Mouse (Mus musculus): ENCODE data around the gene Spty2d1.
"Not testable (repeated sequence)": the region's sequence is repeated elsewhere in the genome, so short reads cannot be mapped to it uniquely, and the experiment has no call there.

The Spty2d1 gene

GRCm38 (mm10) chr7:46989387-46989786 lies 18.8 kb downstream of the Spty2d1 start:
- not testable (repeated sequence) for DNase-seq (ENCODE audit: low spot score in 2 of 2)

GRCm38 (mm10) chr7:46987073-46987472 lies 21.1 kb downstream of the Spty2d1 start:
- no peak for DNase-seq (ENCODE audit: low spot score in 2 of 2)

- no peak for DNase-seq (ENCODE audit: low spot score in 2 of 2)
Observed at GRCm38 (mm10) chr7:46986646-46987045, 21.6 kb downstream of the Spty2d1 start.

- DNase-seq (ENCODE audit: low spot score in 2 of 2), result no peak
Observed at GRCm38 (mm10) chr7:46985718-46986505, 22.3 kb downstream of the Spty2d1 start.

- no peak for DNase-seq (ENCODE audit: low spot score in 2 of 2)
Observed at GRCm38 (mm10) chr7:46983280-46983679, 24.9 kb downstream of the Spty2d1 start, which contains the start of gene Gm9999. Gene Gm9999, plus strand, starts transcription at chr7:46983580.

- DNase-seq (ENCODE audit: low spot score in 2 of 2), result no peak
Observed at GRCm38 (mm10) chr7:46975456-46975855, 32.8 kb downstream of the Spty2d1 start.

GRCm38 (mm10) chr7:46974648-46975047 lies 33.6 kb downstream of the Spty2d1 start:
- no peak for DNase-seq (ENCODE audit: low spot score in 2 of 2)

GRCm38 (mm10) chr7:46969898-46970297 lies 38.3 kb downstream of the Spty2d1 start:
- no peak for DNase-seq (ENCODE audit: low spot score in 2 of 2)

GRCm38 (mm10) chr7:46964070-46964469 lies 44.1 kb downstream of the Spty2d1 start:
- no peak for DNase-seq (ENCODE audit: low spot score in 2 of 2)

GRCm38 (mm10) chr7:46962806-46963618 lies 45.2 kb downstream of the Spty2d1 start:
- peak in 1 of 2 experiments; percentile 84 for DNase-seq (ENCODE audit: low spot score in 2 of 2)

- no peak for DNase-seq (ENCODE audit: low spot score in 2 of 2)
Observed at GRCm38 (mm10) chr7:46962132-46962531, 46.1 kb downstream of the Spty2d1 start.

GRCm38 (mm10) chr7:46960991-46961390 lies 47.2 kb downstream of the Spty2d1 start:
- no peak for DNase-seq (ENCODE audit: low spot score in 2 of 2)

GRCm38 (mm10) chr7:46958853-46959252 lies 49.4 kb downstream of the Spty2d1 start:
- no peak for DNase-seq (ENCODE audit: low spot score in 2 of 2)

GRCm38 (mm10) chr7:46957831-46958691 lies 50.1 kb downstream of the Spty2d1 start, which contains the start of gene Uevld:
Gene Uevld, minus strand, starts transcription at chr7:46958527.
- peak; percentile 57 to 93 for DNase-seq (ENCODE audit: low spot score in 2 of 2)
